Mouse (Mus musculus): ENCODE measurements around the gene Tbc1d19.

Tbc1d19 gene

GRCm38 (mm10) chr5:53953216-53953615, 143.8 kb downstream of the Tbc1d19 start:
- no peak for DNase-seq (ENCODE audit: low read depth, low spot score)
